Mouse (Mus musculus) midbrain, embryonic 13.5 days (tissue): ENCODE measurements around the gene Csf2rb2. TPM values are rescaled to one million over a fixed set of nuclear protein-coding genes. Genes with fewer than 3 reads are reported as not detected.
"Not testable (repeated sequence)": the region's sequence is repeated elsewhere in the genome, so short reads cannot be mapped to it uniquely, and the experiment has no call there.

Experiments
- ATAC-seq: fragments of 200-750 bp; cut with Nextera tagmentation; 2 replicates; pipeline ENCODE4 v1.8.0; 2017; ENCODE audit warnings: mild to moderate bottlenecking, moderate TSS enrichment, moderate library complexity
- H3K27ac ChIP-seq: fragments of 300-500 bp; sonication (generic); 2 replicates; pipeline ENCODE4 v1.5.1; 2015; ENCODE audit warnings: inconsistent platforms, mild to moderate bottlenecking, moderate library complexity
- H3K27me3 ChIP-seq: fragments of 300-500 bp; sonication (generic); 2 replicates; pipeline ENCODE4 v1.6.1; 2015; ENCODE audit warnings: mild to moderate bottlenecking, inconsistent platforms
- H3K36me3 ChIP-seq: fragments of 300-500 bp; sonication (generic); 2 replicates; pipeline ENCODE4 v1.6.1; 2015; ENCODE audit warnings: mild to moderate bottlenecking, inconsistent platforms
- H3K4me1 ChIP-seq: fragments of 300-500 bp; sonication (generic); replicated peaks from 2 replicates; pipeline ENCODE4 v1.6.1; 2015; ENCODE audit warnings: inconsistent platforms
- H3K4me2 ChIP-seq: fragments of 300-500 bp; sonication (generic); replicated peaks from 2 replicates; pipeline ENCODE4 v1.6.1; 2015; ENCODE audit warnings: moderate library complexity, mild to moderate bottlenecking, inconsistent platforms
- H3K4me3 ChIP-seq: fragments of 300-500 bp; sonication (generic); replicated peaks from 2 replicates; pipeline ENCODE4 v1.5.1; 2015; ENCODE audit warnings: mild to moderate bottlenecking, inconsistent platforms
- H3K9ac ChIP-seq: fragments of 300-500 bp; sonication (generic); replicated peaks from 2 replicates; pipeline ENCODE4 v1.6.1; 2015; ENCODE audit warnings: mild to moderate bottlenecking, inconsistent platforms
- H3K9me3 ChIP-seq: fragments of 300-500 bp; sonication (generic); 2 replicates; pipeline ENCODE4 v1.6.1; 2016; ENCODE audit warnings: mild to moderate bottlenecking, inconsistent platforms
- WGBS: fragments of 180-500 bp; shearing (Covaris S2); methylation state at CpG from one replicate; pipeline ENCODE4 v1.1.7; 2015; 5-methylcytosine and 5-hydroxymethylcytosine counted together
- polyA plus RNA-seq: library from polyadenylated mRNA; unstranded; fragments of >200 nt; fragmentation: Nextera tagmentation; extraction: Ambion mirVana; gene quantifications from 2 replicates; pipeline ENCODE4 v1.2.1, GENCODE M21; 2015

The Csf2rb2 gene
- polyA plus RNA-seq = 0.09 and 0.34 TPM in 2 replicates

DNA sequence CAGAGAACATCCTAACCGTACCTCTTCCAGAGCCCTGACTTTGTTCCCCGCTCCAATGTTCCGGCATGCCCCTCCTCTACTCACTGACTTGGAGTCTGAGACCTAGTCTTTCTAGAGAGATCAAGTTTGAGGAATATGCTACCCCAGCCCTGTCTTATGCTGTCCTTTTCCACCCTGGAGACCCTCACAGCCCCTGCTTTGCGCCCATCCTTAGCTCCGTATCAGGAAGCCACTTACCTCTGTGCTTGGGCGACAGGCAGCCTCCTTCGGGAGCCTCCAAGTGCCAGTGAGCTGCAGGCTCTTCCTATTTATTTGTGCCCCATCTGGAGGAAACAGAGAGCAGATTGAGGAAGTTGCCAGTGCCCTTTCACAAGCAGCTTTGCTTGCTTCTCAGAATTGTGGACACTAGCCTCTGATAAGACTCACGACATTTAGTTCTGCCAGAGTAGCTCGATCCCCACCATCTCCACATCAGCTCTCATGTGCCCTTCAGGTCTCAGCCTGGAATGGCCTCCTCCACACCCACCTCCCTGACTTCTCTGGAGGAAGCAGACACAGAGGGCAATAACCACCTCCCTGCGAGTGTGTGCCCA, at the start of gene Csf2rb2:
TSS of gene Csf2rb2 (minus strand) at position 381 of the 593 bp plus-strand sequence.
- Histone ChIP-seq H3K9ac (no peak within 1 kb of the TSS), H3K4me3 (no peak within 1 kb of the TSS), H3K4me2 (no peak within 1 kb of the TSS), H3K27ac (no peak within 1 kb of the TSS), H3K4me1 (no peaks in the 10 kb centered on the region), H3K36me3 (no peaks in the 10 kb centered on the region), H3K27me3 (no peaks in the 10 kb centered on the region), H3K9me3 (no peaks in the 10 kb centered on the region)
- 89% methylated on average over 10 of the region's 10 CpGs for WGBS
- ATAC-seq = no peak

DNA sequence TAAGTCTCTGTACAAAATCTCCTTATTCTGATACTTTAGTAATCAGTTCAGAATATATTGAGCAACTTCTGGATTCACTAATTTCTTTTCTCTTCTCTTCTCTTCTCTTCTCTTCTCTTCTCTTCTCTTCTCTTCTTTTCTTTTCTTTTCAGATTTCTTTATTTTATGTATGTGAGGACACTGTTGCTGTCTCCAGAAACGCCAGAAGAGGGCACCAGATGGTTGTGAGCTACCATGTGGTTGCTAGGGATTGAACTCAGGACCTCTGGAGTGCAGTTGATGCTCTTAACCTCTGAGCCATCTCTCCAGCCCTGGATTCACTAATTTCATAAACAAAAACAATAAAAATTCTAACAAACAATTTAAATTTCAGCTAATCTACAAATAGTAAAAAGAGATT, 49.4 kb upstream of the Csf2rb2 start:
- 3% methylated on average over 1 of the region's 1 CpGs for whole genome bisulfite sequencing
- Histone ChIP-seq H3K4me3 (no peak overlapping the region), H3K27me3 (no peaks in the 10 kb centered on the region), H3K27ac (no peak overlapping the region), H3K36me3 (no peaks in the 10 kb centered on the region), H3K4me2 (no peak overlapping the region), H3K9me3 (no peaks in the 10 kb centered on the region), H3K4me1 (no peaks in the 10 kb centered on the region), H3K9ac (no peak overlapping the region)
- ATAC-seq = no peak

DNA sequence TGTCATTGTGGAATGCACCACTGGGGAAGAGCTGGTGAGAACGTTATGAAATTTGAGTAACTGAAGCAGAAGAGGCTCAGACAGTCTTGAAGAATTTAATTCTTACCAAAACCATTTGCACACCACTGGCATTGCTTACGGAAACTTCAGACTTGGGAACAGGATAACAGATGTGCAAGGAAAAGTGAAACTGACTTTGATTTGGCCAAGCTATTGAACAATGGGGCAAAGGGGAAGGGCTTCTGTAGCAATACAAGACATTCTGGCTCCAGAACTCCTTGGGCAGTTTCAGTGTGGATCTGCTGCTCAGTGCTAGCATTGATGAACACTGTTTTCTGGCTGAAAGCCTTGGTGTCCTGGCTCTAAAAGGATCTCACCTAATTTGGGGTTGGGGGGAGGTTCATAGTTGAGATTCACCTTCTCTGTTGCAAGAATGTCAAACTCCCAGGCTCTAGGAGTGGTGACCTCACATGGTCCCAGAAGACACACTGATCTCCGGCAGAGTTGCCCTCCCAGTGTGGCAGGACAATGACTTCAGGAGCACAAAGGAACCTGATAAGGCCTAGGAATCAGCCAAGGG, 46.2 kb upstream of the Csf2rb2 start:
- H3K27me3 ChIP-seq = no peaks in the 10 kb centered on the region
- WGBS = 66% methylated on average over 3 of the region's 3 CpGs
- H3K9me3 ChIP-seq = no peaks in the 10 kb centered on the region
- H3K4me3 ChIP-seq = no peak overlapping the region
- H3K36me3 ChIP-seq = no peaks in the 10 kb centered on the region
- no peaks in the 10 kb centered on the region for H3K4me1 ChIP-seq
- no peak overlapping the region for H3K4me2 ChIP-seq
- no peak for ATAC-seq
- H3K27ac ChIP-seq = no peak overlapping the region
- no peak overlapping the region for H3K9ac ChIP-seq

DNA sequence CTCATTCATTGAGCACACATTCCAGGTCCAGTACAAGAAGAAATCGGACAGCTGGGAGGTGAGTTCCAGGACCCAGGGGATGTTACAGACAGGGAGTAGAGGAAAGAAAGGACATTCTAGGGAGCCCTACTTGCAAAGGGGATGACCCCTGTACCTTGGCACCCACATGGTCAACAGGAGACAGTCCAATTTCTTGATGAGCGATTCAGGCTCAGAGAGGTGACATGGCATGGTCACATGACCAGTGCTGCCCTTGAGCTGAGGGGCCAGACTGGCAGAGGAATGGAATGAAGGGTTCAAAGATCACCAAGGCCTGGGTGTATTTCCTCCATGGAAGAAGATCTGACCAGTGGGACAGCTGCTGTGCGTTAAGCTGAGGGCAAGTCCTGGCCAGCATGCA, 39.0 kb upstream of the Csf2rb2 start:
- Histone ChIP-seq H3K4me3 (no peak overlapping the region), H3K9me3 (no peaks in the 10 kb centered on the region), H3K9ac (no peak overlapping the region), H3K27me3 (no peaks in the 10 kb centered on the region), H3K27ac (no peak overlapping the region), H3K4me2 (no peak overlapping the region), H3K4me1 (no peaks in the 10 kb centered on the region), H3K36me3 (no peaks in the 10 kb centered on the region)
- 95% methylated on average over 3 of the region's 3 CpGs for WGBS
- no peak for ATAC-seq

DNA sequence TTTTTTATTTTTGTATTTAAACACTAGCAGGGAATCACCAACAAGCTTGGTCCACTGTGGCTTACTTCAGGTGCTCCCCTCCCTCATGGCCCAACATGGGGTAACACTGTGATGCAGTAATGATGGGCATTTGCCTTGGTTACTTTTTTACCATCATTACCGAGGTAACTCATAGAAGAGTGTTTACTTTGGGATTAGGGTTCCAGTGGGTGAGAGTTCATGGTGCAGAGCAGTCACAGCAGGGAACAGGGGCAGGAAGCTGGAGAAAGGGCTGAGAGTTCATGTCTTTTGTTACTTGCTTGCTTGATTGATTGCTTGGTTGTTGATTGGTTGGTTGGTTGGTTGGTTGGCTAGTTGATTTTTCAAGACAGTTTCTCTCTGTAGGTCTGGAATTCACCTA, 38.2 kb upstream of the Csf2rb2 start:
- Histone ChIP-seq H3K36me3 (no peaks in the 10 kb centered on the region), H3K4me2 (no peak overlapping the region), H3K27ac (no peak overlapping the region), H3K9me3 (no peaks in the 10 kb centered on the region), H3K4me3 (no peak overlapping the region), H3K4me1 (no peaks in the 10 kb centered on the region), H3K9ac (no peak overlapping the region), H3K27me3 (no peaks in the 10 kb centered on the region)
- WGBS = 17% methylated on average over 1 of the region's 1 CpGs
- no peak for ATAC-seq

DNA sequence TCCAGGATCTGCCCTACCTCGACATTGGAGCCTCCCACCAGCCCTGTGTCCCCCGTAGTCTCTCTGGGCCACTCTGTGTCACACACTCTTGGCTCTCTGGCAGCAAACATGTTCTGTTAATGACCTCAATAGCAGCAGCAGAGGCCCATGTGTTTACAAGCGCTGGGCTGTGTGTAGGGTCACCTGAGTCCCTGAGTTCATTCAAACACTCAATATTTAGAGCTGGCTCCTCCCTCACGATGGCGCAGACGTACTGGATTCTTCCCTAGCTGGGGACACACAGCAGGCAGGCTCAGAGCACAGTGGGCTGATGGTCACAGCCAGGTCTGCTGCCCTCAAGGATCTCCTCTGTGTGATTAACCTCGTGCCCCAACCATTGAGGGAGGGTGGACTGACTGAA, 35.4 kb upstream of the Csf2rb2 start:
- not testable (repeated sequence) for H3K9ac ChIP-seq, H3K27me3 ChIP-seq, ATAC-seq, H3K27ac ChIP-seq, H3K36me3 ChIP-seq, H3K4me1 ChIP-seq, H3K4me3 ChIP-seq, H3K9me3 ChIP-seq, H3K4me2 ChIP-seq
- 70% methylated on average over 7 of the region's 7 CpGs for WGBS

DNA sequence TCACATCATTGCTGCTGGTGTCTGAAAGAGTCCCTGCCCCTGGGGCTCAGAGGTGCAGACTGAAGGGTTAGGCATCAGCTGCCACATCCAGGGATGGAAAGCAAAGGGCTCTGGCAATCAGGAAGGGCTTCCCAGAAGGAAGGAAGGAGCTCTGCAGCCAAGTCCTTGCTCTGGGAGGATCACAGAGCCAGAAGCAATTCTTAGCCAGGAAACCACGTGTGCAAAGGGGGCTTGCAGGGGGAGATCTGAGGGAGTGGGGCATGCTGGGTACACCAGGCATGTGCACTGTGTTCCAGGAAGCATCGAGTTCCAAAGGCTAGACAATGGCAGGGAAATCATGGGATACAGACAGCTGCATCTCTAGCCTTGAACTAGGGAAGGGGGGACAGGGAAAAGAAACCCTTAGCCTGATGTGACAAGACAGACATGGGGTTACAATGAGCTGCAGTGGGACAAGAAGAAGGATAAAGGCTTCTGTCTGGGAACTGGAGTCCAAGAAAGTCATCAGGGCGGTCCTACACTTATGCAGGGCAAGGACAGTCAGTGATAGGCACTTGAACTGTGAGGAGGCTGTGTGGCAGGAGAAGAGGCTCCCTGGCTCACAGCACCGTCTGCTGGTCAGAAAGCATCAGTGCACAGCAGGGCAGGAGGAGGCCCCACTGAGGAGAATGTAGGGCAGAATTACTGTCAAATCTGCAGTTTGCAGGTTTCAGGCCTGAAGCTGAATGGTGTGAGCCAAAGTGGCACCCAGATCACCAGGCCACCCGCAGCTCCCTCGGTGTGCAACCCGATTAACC, 34.3 kb upstream of the Csf2rb2 start:
- not testable (repeated sequence) for H3K9me3 ChIP-seq, H3K27ac ChIP-seq, H3K4me2 ChIP-seq, H3K4me3 ChIP-seq, H3K4me1 ChIP-seq, H3K36me3 ChIP-seq, H3K9ac ChIP-seq, H3K27me3 ChIP-seq, ATAC-seq
- WGBS = 36% methylated on average over 7 of the region's 7 CpGs

DNA sequence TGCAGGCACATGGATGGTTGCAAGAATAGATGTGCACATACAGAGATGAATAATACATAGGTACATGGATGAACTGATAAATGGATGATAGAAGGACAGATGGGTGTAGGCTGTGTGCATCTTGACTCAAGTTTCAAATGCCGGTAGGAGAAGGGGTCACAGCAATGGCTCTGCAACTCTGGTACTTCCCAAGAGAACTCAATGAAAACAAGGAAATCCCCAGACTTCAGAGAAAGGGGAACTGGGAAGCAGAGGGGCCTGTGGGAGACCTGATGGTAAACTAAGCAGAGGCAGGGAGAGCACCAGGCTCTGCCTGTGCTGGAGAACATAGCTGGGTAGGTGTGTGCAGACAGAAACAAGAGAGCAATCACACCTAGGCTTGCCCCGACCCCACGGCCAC, 28.9 kb upstream of the Csf2rb2 start:
- Histone ChIP-seq H3K27me3 (no peaks in the 10 kb centered on the region), H3K9me3 (no peaks in the 10 kb centered on the region), H3K9ac (no peak overlapping the region), H3K4me1 (no peaks in the 10 kb centered on the region), H3K36me3 (no peaks in the 10 kb centered on the region), H3K27ac (no peak overlapping the region), H3K4me2 (no peak overlapping the region), H3K4me3 (no peak overlapping the region)
- WGBS = 89% methylated on average over 3 of the region's 3 CpGs
- no peak for ATAC-seq

DNA sequence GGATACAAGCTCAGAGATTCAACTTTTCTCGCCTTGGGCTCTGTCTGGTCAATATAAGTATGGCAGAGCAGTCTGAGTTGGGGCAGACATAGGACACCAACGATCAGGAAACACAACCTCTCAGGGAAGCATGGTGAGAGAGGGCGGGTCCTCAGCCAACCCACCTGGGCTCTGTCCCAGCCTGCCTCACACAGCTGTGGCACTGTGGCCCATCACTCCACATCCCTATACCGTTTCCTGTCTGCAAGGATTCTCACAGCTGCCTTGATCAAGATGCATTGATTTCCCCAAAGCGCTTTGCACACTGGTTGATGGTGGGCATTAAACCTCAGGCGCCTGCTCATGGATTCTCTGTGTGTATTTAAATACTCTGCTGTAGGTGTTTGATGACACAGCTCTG, 27.5 kb upstream of the Csf2rb2 start:
- no peak overlapping the region for H3K4me3 ChIP-seq

DNA sequence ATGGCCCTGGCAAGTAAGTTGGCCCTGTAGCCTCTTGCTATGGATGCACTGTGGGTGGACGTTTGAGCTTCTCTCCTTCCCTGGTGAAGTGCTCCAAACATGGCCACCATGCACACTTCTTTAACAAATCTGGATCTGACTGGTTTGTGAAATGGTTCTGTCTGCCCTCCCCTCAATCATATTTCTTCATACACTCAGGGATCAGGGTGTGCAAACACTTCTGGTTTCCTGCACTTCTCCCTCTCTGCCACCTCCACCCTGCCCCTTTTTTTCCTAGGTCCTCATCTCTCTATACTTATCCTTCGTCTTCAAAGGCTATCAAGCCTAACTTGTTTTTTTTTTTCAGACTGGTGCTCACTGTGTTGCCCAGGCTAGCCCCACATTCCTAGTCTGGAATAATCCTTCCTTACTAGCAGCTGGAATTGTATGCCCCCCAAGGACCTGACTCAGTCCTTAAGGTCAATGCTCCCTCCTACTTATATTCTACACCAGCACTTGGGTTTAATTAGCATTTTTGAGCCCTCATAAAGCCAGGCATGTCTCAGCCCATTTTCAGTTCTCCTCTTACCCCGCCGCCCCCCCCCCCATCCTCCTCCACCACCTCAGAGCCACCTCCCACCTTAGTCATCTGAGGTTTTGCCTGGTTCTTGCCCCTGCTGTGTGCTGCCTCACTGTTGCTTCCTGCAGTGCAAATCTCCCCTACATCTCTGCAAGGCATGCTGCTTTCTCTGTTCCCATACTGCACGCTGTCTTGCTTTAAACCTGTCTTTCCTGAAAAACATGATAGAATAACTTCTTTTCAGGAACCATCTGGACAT, 26.2 kb upstream of the Csf2rb2 start:
- ATAC-seq = no peak
- no peaks in the 10 kb centered on the region for H3K27me3 ChIP-seq
- WGBS = 78% methylated on average over 5 of the region's 5 CpGs
- no peak overlapping the region for H3K4me2 ChIP-seq
- no peak overlapping the region for H3K4me3 ChIP-seq
- no peaks in the 10 kb centered on the region for H3K9me3 ChIP-seq
- H3K36me3 ChIP-seq = no peaks in the 10 kb centered on the region
- H3K9ac ChIP-seq = no peak overlapping the region
- 0 out of 2 replicates have a peak, but pooled peaks cover 3% of the 10 kb centered on the region for H3K4me1 ChIP-seq
- H3K27ac ChIP-seq = no peak overlapping the region

More for the DNA sequence above, 27.5 kb upstream of the Csf2rb2 start:
- WGBS = 76% methylated on average over 6 of the region's 6 CpGs
- Histone ChIP-seq H3K4me1 (0 out of 2 replicates have a peak, but pooled peaks cover 3% of the 10 kb centered on the region), H3K4me2 (no peak overlapping the region), H3K9me3 (no peaks in the 10 kb centered on the region), H3K27me3 (no peaks in the 10 kb centered on the region), H3K36me3 (no peaks in the 10 kb centered on the region), H3K9ac (no peak overlapping the region), H3K27ac (no peak overlapping the region)
- no peak for ATAC-seq

DNA sequence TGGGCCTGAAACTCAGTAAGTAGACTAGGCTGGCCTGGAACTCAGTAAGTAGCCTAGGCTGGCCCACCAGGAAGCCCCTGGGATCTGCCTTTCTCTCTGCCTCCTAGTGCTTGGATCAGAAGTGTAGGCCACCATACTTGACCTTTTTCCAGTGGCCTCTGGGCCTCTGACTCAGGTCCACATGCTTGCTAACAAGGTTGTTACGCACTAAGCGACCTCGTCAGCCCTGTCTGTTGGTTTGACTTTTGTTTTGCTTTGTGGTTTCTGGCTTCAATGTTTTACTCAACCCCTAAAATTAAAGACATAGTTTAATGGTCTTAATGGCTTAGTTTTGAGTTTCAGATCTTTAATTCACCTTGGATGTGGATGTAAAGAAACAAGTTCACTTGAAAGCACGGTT, 25.2 kb upstream of the Csf2rb2 start:
- Histone ChIP-seq H3K27ac (no peak overlapping the region), H3K4me1 (0 out of 2 replicates have a peak, but pooled peaks cover 3% of the 10 kb centered on the region), H3K36me3 (no peaks in the 10 kb centered on the region), H3K27me3 (no peaks in the 10 kb centered on the region), H3K9ac (no peak overlapping the region), H3K4me2 (no peak overlapping the region), H3K9me3 (no peaks in the 10 kb centered on the region), H3K4me3 (no peak overlapping the region)
- no peak for ATAC-seq
- WGBS = 81% methylated on average over 4 of the region's 4 CpGs

DNA sequence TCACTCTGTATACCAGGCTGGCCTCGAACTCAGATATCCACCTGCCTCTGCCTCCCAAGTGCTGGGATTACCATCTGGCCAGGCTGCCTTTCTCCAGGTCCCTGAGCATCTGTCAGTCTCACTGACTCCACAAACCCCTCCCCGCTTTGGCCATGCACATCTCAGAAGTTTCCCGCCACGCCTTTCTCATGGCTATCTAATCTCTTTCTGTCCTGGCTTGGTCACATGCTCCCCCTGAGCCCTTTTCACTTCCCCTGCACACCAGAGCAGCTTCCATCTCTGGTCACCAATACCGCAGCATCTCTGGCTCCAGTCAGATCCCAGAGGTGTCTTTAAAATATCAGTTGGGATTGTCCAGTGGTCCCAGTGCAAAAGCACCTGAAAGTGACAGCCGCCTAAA, 24.5 kb upstream of the Csf2rb2 start:
- ATAC-seq, H3K4me3 ChIP-seq, H3K9me3 ChIP-seq, H3K36me3 ChIP-seq, H3K4me1 ChIP-seq, H3K27me3 ChIP-seq, H3K27ac ChIP-seq, H3K9ac ChIP-seq, H3K4me2 ChIP-seq: not testable (repeated sequence)
- WGBS = 77% methylated on average over 6 of the region's 6 CpGs
